Mouse (Mus musculus): Measurements from ENCODE around the gene Mthfd1l. TPM values are rescaled to one million over a fixed set of nuclear protein-coding genes. Genes with fewer than 3 reads are reported as not detected.

The Mthfd1l gene
- total and polyA plus RNA-seq, 3 experiments: 84.0 to 94.8 (median 90.3) TPM

- in situ Hi-C loops (cut with MboI; ENCODE audit: low pct_ligation_motif_present, low pct_unique_long_range_greater_than_20kb, low sequenced_read_pairs): loop anchor here (10.0 kb wide), 1 partner anchor 341 kb away; no protein-coding TSS in a partner anchor
- no peaks in the 10 kb centered on the region for H3K27me3 ChIP-seq (replicated peaks)
- no peak overlapping the region for H3K27ac ChIP-seq (ENCODE audit: insufficient read depth, low read depth)
- no peak overlapping the region for H3K4me3 ChIP-seq (replicated peaks in 1 of 3; ENCODE audit: low read depth in 2 of 3, low read length in 2 of 3, poor library complexity in 1 of 3)
- no peak for TF ChIP-seq NELFE (IDR thresholded peaks at IDR 0.05; ENCODE audit: low read depth, low read length)
- no peak for TF ChIP-seq SIN3A (IDR thresholded peaks at IDR 0.05; ENCODE audit: low read length)
- no peak for TF ChIP-seq TBP (conservative IDR thresholded peaks at IDR 0.05; ENCODE audit: low read depth, low read length)
- TF ChIP-seq MEF2A (IDR thresholded peaks at IDR 0.05; ENCODE audit: borderline replicate concordance, low read depth, low read length): no peak
- TF ChIP-seq MAZ (IDR thresholded peaks at IDR 0.05; ENCODE audit: low read depth, low read length): no peak
- TF ChIP-seq UBTF (IDR thresholded peaks at IDR 0.05; ENCODE audit: low read depth, low read length): no peak
- TF ChIP-seq MAFK (IDR thresholded peaks at IDR 0.05; ENCODE audit: insufficient replicate concordance, low read length): no peak
- TF ChIP-seq NRF1 (IDR thresholded peaks at IDR 0.05; ENCODE audit: low read depth, low read length): no peak
- no peak for TF ChIP-seq ETS1 (conservative IDR thresholded peaks at IDR 0.05; ENCODE audit: low read depth, low read length)
- no peak for TF ChIP-seq E2F4 (IDR thresholded peaks at IDR 0.05; ENCODE audit: insufficient replicate concordance, low read depth, low read length)
- TF ChIP-seq USF1 (IDR thresholded peaks at IDR 0.05; ENCODE audit: low read depth, low read length): no peak
- no peak for TF ChIP-seq SMC3 (IDR thresholded peaks at IDR 0.05; ENCODE audit: low read depth, low read length)
- no peak for TF ChIP-seq RCOR1 (conservative IDR thresholded peaks at IDR 0.05; ENCODE audit: low read depth, low read length)
- TF ChIP-seq CTCF (conservative IDR thresholded peaks at IDR 0.05 in 1 of 2, IDR thresholded peaks at IDR 0.05 in 1 of 2; ENCODE audit: low read depth in 2 of 2, low read length in 2 of 2): no peak
- no peak for TF ChIP-seq PAX5 (IDR thresholded peaks at IDR 0.05; ENCODE audit: low read length)
- no peak for TF ChIP-seq GABPA (IDR thresholded peaks at IDR 0.05; ENCODE audit: insufficient replicate concordance, low read depth, low read length)
- TF ChIP-seq ELF1 (IDR thresholded peaks at IDR 0.05; ENCODE audit: low read depth, low read length): no peak
- TF ChIP-seq KAT2A (IDR thresholded peaks at IDR 0.05; ENCODE audit: insufficient replicate concordance, low read length): no peak
- no peak for TF ChIP-seq IRF4 (IDR thresholded peaks at IDR 0.05; ENCODE audit: low read depth, low read length)
- TF ChIP-seq MAX (IDR thresholded peaks at IDR 0.05; ENCODE audit: low read length): no peak
- H3K9ac ChIP-seq (ENCODE audit: insufficient read depth, low read depth): no peak overlapping the region
- no peaks in the 10 kb centered on the region; the same call in 1 of the 2 replicates for H3K79me2 ChIP-seq (replicated peaks; ENCODE audit: control insufficient read depth, extremely low read depth, insufficient read depth, poor library complexity, severe bottlenecking)
- no peaks in the 10 kb centered on the region for H3K9me3 ChIP-seq (replicated peaks; ENCODE audit: low read length)
- H3K36me3 ChIP-seq (replicated peaks in 1 of 2; ENCODE audit: control insufficient read depth in 1 of 2, insufficient read depth in 1 of 2, low read length in 1 of 2): peaks cover 73 to 94% of the 10 kb centered on the region in 2 experiments
- no peak for DNase-seq (ENCODE audit: extremely low read depth)
- H3K4me2 ChIP-seq (ENCODE audit: insufficient read depth, low read depth, poor library complexity, severe bottlenecking): no peak overlapping the region
- H3K4me1 ChIP-seq (ENCODE audit: control insufficient read depth in 1 of 2, insufficient read depth in 2 of 2): no peaks in the 10 kb centered on the region
- dilution Hi-C loops (cut with MboI; ENCODE audit: extremely low pct_ligation_motif_present, extremely low pct_unique_long_range_greater_than_20kb, low sequenced_read_pairs): no loop called here
These were observed 20.6 kb downstream of the Mthfd1l start for GRCm38 (mm10) chr10:3993365-3994102.
